Mouse (Mus musculus) urinary bladder, postnatal 10 days (tissue): ENCODE measurements around the gene Iqcc.

Experiments
- DNase-seq: peaks from one replicate; pipeline ENCODE4 v3.0.0; 2022; ENCODE audit warnings: low spot score

The Iqcc gene

DNA sequence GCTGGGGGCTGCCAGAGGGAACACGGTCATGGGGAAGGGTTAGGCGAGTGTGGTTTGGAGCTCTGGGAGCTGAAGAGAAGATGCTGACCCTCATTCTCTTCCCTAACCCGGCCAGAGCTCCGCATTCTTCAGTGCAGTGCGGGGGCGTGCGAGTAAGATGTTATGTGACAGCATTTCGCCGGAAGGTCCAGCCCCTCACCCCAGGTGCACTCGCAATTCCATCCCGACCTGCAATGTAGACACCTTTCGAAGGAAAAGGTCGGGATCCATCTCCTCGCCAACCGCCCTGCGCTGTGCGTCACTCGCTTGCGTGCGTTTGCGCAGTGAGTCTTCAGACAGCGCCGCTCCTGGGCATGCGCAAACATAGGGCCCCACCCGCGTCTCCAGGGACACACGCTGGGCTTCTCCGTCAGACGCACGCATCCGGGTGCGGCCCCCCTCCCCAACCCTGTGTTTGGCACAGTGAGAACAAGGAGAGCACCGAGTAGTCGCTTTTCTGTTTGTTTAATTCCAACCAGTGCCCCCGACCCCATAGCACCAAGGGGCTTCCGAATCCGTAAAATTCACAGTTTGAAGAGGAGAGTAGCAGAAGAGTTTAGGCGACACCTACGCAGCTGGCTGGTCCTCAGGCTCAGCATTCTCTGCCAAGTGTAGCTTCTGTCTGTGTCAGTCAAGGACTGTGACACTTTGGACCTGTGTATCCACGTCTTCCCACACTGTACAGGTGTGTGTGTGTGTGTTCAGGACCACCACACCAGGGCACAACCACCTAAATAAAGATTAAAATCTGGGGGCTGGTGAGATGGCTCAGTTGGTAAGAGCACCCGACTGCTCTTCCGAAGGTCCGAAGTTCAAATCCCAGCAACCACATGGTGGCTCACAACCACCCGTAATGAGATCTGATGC is at the start of gene Iqcc:
Gene Iqcc, minus strand, starts transcription at position 314 of the 906 bp plus-strand sequence.
- peak; percentile 88 for DNase-seq

DNA sequence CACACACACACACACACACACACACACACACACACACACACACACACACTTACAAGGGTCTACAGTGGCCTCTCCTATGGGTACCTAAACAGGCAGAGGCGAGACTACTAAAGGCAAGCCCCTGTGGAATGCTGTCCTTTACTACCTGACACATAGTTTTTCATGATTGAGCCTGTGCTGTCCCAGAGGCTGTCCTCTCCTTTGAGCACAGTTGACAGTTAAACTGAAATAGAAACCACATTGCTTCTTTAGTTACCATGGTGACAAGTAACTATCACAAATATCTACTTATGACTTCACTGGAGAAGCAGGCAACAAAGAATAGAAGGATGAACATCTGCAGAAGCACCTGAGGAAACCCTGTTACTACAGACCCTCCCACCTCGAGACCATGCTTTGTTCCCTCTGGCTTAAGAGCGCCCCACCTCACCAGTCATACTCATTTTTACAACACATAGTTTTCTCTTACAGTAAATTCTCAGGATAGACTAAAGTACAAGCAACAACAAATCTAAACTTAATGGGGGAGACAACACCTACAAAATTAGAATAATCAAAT is 43.4 kb upstream of the Iqcc start:
- DNase-seq, result no peak

DNA sequence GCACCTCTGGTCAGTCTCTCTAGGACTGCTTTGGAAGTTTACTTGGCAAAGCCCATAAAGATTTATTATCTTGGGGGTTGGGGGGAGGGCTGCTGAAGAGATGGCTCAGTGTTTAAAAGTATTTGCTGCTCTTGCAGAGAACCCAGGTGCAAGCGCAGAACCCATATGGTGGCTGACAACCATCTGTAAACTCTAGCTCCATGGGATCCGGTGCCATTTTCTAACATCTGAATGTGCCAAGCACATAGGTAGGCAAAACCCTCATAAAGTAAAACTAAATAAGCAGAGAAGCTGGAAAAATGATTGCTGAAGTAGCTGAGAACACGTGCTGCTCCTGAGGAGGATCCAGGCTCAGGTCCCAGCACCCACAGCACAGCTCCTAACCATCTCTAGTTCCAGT is 42.7 kb upstream of the Iqcc start:
- no peak for DNase-seq

DNA sequence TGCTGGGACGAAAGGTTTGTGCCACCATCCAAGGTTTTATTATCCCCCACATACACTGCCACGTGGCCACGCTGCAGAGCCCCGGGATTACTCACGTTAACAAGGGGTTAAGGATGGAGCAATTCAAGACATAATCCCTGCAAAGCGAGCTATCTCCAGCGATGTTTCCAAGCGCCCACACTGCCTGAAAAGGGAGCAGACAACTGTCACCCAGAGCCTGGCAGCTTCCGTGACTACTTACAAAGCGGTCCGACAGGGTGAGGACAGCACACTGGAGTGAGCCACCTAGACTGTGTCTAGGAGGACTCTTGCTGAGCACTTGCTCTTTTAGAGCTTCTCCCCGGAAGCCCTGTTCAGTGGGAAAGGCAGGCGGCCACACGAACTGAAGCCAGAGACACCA is 35.9 kb upstream of the Iqcc start:
- no peak for DNase-seq

DNA sequence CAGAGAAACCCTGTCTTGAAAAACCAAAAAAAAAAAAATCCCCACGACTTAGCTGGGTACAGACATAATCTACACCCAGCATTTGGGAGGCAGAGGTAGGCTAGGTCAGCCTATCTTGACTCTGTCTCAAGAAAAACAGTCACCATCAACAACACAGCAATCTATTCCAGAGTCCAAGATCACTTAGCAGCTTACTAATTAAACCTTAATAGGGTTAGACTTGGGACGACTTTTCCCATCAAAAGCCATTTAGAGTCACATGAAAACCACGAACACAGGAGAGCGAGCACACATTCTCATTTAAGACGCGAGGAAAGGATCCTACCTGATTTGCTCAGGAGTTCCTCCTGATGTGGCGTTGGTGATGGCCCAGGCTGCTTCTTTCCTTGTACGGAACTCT is 31.5 kb upstream of the Iqcc start:
- DNase-seq, result no peak

DNA sequence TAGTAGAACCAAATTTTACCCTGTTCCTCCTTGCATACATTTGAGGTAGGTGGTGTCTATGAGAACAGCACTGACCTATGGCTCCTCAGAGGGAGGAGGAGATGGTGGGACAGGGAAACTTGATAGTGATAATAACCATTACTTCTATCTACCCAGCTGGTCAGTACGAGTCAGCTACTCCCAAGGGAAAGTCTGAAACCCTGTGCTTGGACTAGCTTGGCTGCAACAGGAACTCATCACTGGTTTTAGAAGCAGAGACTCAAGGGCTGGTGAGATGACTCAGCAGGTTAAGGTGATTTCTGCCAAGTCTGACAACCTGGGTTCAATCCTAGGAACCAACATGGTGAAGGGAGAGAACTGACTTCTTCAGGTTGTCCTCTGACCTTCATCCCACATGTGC is 29.8 kb upstream of the Iqcc start:
- no peak for DNase-seq

DNA sequence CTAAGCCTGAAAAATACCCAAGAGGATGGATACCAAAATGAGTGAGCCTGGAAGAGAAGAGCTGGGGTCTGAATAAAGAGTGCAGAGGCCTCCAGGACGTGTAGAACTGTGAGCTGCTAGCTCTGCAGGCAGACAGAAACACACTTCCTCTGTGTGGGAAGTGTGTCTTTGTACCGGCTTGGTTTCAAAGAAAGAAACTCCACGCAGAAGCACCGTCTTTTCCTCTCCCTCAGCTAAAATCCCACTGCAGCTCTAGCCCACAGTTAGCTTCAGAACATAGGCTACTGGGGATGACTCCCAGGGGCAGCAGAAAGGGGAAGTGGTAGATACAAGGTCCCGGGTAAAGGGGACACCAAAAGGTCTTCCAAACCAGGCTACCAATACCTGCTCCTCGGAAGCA is 26.3 kb upstream of the Iqcc start:
- no peak for DNase-seq

DNA sequence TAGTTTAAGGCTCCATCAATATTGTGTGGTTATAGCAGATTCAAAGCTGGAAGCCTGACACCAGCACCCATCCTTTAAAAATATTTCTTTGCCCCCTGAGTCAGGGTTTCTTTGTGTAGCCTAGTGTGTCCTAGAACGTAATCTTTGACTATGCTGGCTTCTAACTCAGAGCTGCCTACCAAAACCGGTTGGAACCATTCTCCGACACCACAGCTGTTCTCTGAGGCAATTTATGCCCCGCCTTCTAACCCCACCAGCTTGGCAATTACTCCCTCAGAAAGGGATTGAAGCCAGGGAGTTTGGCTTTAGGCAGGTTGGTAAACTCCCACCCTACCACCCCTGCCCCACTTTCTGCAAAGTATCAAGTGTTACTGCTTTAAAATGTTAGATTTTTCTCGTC is 22.9 kb upstream of the Iqcc start:
- DNase-seq, result no peak

DNA sequence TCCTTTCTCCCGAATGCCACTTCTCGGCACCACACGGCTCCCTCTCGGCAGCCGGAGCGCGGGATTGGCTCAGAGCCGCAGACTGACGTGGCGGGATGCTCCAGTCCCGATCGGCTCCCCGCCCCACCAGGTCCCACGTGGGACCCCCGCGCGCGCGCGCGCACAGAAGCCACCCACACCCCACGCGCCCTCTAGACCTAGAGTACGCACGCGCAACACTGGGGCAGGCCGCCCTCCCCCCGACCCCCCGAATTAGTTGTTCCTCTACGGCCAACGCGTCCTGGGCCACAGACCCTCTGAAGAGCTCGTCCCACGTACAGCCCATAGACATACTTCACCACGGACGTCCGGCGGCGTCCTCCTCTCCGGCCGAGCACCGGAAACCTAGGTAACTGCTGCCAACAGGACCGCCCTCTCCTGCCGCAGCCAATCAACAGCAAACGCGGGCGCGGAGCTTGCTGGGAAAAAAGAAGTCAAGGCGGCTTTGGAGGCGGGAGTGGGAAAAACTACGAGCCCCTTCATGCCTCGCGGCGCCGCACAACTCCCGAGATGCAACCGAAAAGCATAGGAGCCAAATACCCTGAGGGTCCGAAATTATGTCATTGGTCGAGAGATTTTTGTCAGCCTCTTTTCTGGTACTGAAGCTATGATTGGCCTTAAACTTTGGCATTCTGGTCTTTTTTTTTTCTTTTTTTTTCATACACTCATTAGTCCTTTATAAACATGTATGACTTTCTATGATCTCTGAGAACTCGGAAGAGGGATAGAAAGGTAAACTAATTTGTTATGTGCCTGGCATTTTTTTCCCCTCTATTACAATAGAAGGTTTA is 22.0 kb upstream of the Iqcc start, which contains the start of gene Txlna:
Gene Txlna, minus strand, starts transcription at position 428 of the 830 bp plus-strand sequence.
- DNase-seq, result peak; percentile 84

DNA sequence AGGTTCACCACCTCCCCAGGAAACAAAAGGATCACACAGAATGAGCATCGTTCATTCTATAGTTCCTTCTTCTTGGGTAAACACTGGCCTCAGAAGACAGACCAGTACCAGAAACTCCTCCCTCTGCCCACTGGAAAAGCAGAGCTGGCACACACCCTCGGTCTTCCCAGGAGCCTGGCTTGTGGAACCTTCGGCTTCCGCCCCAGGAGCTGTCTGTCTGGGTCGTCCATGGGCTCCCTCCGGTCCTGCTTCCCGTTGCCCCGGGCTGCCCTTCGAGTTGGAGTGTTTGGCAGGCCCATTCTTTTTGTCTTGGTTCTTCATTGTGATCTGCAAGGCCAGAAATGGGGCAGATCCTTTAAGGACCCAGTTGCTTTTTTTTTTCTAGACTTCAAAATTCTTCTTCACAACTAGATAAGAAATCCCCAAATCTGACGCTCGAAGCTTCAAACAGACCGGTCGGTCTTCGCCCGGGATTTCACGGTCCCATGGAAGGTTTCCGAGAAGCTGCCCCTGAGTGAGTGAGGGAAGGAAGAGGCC is 21.3 kb upstream of the Iqcc start:
- no peak for DNase-seq

DNA sequence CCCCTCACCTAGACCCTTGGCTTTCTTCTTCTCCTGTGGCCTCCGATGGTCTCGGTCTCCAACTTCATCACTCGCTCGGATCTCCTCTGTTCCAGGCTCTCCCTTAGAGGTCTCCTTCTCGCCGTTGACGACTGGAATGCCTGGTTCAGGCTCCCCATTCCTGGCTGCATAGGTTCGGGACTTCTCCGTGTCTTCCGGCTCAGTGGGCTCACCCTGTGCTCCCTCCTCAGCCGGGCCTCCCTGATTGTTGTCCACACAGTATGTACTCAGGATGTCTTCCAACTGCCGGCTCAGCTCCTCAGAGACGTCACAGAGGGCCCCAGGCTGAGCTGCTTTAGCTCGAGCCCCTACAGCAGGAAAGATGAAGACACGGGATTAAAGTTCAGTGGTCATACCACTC is 20.3 kb upstream of the Iqcc start:
- DNase-seq, result no peak

DNA sequence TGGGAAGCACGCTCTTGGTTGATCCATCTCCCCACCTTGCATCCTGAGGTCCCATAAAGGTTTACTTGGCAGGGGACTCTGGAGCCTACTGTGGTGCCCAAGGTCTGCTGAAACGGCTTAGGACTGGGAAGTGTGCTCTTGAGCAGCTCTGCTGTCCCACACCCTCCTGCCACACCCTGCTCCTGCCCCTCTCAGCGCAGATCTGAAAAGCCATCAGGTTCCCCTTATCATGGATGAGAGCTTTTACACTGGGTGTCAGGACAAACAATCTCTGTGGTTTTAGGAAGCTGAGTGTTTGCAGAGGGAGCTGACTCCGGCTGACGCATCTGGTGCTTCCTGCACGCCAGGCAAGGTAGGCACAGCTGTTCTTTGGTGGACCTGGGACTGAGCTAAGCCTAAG is 15.0 kb upstream of the Iqcc start:
- no peak for DNase-seq

DNA sequence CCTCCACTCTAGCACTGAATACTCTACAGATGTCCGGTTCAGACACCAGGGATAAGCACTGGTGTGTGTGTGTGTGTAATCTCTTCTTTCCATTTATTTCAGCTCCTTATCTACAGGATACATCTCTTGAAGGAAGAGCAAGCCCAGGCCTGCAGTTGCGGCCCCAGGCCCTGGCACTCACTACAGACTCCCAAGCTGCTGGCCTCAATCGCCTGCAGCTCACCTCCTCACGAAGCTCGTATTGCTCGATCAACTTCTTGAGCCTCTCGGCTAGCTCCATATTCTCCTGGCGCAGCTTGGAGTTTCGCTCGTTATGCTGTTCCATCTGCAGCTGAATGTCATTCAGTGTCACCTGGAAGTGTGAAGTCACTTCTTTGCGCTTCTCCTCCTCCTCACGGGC is 13.0 kb upstream of the Iqcc start:
- no peak for DNase-seq

DNA sequence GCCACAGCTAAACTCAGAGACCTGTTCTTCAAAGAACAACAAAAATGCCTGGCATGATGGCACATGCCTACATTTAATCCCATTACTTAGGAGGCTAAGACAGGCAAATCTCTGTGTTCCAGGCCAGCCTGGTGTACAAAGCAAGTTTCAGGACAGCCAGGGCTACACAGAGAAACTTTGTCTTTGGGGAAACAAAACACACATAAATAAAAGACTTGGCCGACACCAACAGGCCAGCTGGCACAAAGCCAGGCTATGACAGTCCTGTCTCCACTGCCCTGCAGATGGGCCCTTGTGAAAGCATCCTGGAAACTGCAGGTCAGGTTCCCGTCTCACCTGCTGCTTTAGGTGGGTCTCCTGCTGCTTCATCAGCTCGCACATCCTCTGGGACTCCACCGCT is 12.0 kb upstream of the Iqcc start:
- DNase-seq, result no peak

DNA sequence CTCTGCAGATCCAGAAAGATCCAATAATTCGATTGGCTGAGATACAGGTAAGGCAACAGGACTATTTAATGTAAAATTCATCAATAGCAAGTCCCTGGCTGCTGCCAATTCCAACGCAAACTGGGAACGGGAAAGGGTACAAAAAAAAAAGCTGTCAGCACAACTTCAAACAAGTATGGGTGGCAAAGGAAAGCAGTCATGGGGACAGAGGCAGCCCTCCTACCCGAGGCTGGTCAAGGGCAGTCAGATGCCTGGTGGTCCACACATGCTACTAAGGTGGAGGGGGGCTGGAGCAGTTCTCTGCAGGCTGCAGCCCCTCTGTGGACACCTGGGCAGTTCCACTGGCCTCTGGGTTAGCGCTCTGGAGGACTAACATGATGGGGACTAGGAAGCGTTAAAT is 7.1 kb upstream of the Iqcc start:
- DNase-seq, result no peak

DNA sequence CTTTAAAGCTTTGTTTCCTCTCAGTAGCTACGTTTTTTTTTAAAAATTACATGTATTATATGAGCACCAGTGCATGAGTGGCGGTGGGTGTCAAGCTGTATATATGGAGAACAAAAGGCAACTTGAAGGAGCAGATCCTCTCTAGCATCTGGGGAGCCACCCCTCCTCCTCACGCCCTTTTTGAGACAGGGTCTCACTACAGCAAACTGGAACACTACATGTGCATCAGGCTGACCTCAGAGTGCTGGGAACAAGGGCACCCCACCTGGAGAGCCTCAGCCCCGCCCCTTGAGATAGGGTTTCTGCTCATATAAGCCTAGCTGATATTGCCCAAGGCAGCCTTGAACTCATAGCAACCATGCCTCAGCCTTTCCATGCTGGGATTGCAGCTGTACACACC is 6.6 kb upstream of the Iqcc start:
- DNase-seq, result no peak

DNA sequence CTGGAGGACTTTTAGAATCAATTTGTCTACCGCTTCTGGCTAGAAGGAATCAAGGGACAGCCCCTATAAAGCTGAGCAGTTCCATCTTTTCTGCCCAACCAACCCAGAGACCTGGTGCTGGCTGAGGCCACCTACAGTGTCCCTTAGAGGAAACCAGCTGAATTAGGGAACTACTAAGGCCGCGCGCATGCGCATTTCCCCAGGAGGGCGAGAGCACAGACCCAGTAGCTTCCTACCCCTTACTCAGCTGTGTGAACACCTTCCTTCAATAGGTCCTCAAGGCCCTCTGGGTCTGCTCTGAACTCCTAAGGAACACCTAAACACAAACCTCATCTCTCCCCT is 6.1 kb upstream of the Iqcc start:
- no peak for DNase-seq

DNA sequence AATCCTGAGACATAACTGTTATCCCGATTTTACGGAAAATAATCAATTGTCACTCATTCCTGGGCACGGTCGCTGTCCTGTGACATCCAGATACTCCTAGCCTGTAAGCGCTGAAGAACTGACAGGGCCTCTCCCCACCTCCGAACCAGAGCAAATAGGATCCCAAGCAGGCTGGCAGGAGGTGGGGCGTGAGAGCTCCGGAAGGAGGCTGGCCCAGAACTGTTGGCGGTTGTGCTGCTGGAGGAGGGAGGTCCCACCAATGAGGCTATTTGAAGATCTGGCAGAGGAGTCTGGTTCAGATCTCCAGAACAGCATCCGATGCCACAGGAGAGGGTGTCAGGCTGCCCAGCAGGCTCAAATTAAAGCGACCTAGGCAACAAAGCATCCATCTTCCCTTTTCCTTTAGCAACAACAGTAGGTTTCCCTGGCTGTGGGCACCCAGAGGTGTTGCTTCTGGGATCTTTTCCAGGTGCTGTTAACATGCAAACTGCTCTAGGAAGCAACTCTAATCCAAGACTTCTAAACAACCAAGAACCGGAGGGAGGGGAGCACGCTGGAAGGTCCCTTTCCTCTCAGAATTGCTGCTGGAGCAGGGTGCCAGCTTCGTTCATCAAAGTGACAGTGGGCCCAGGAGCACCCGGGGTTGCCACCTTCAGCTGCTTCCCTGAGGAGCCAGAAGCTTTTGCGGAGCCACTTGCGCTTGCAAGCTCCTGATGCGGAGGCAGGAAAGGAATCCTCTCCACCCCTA is 5.6 kb upstream of the Iqcc start:
- DNase-seq, result no peak

DNA sequence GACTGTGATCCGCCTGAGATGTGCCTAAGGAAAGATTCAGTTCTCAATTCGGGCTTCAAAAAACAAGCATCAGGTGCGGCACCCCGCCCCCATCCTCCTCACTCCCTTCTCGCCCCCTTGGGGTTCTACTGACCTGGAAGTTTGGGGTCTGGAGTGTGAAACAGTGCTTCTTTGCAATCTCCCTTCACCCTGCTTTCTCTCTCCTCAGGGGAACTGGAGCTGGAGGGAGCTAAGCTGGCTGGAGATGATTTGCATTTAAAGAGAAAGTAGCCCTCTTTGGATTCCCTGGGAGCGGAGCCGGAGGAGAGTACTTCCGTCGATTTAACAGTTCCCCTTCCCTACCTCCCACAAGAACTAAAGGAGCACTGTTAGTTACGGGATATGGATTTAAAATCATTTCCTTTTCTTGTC is 4.8 kb upstream of the Iqcc start, which contains the start of gene Ccdc28b:
Gene Ccdc28b, minus strand, starts transcription at position 267 of the 411 bp plus-strand sequence.
- no peak for DNase-seq

DNA sequence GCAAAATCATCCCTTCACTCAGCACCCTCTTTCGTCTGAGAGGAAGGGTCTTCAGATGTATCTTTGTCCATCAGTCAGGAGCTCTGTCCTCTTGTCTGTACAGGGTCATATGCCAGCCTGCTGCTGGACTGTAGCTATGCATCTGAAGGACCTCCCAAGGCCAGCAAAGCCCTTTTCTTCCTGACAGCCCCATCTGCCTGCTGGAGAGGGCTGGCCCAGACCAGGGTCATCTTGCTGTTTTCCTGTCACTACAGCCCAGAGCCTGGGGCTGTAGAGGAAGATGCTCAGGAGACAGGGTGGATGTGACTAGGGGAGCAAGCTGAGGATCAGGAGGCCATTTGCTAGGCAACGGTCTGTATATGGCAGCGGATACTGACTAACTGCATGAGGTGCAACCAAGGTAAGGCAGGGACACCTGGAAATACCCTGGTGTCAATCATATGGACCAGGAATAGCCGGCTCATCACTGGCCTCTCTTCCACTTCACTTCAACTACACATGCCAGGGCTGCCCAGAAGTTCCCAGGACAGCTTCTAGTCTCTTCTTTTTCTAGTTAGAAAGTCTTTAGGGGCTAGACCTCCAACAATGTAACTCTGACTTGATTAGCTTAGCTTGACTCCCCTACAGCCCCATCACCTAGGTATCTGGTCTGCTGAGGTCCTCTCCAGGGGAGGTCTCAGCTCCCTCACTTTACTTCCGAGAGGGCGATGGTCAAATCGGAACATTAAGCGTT is 4.1 kb upstream of the Iqcc start:
- DNase-seq, result no peak

DNA sequence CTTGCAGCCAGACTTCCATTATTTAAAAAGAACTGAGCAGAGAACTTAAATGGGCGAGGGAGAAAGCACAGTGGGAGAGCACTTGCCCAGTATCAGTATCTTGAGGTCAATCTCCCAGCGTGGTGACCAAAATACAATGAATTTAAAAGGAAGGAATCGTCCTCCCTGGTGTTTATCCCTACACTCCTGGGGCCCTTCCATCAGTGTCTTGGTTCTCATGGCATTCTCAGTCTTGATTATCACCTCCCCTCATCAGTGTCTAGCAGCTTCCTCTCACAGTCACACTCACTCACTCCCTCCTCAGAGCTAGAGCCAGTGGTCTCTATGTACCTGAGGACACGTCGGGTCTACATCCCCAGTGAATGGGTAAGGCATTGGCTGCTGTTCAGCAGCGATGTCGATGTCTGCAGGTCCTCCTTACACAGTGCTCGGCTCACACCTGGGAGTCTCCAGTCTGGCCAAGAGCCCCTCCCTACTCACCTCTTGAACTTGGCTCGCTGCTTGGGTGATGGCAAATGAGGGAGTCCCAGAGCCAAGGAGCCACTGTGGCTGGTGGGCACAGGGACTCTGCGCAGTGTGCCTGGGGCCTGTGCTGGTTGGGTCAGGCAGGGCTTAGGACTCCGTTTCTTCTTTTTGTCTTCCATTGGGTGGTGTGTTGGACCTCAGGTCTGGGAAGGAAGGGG is 3.4 kb upstream of the Iqcc start:
- DNase-seq, result no peak
